Mouse (Mus musculus) lung, adult 2 months (tissue): ENCODE measurements around the gene Igflr1. TPM values are rescaled to one million over a fixed set of nuclear protein-coding genes. Genes with fewer than 3 reads are reported as not detected.
A peak's percentile ranks its signal among the peaks of the same experiment; 100 is the strongest.

Source experiments
- DNase-seq: peaks from one replicate; pipeline ENCODE4 v3.0.0; 2022
- H3K4me1 ChIP-seq: fragments of 200-500 bp; 2 replicates; pipeline ENCODE4 v1.6.1; 2011; ENCODE audit warnings: low read length; ENCODE audit not compliant: control insufficient read depth, insufficient read depth
- H3K4me3 ChIP-seq: fragments of 200-500 bp; replicated peaks from 2 replicates; pipeline ENCODE3; 2011; ENCODE audit warnings: low read depth, mild to moderate bottlenecking, control low read depth, low read length; ENCODE audit errors: extremely low read depth
- CTCF ChIP-seq: fragments of 200-500 bp; IDR thresholded peaks from 2 replicates; pipeline ENCODE4 v1.5.1; 2011; ENCODE audit warnings: mild to moderate bottlenecking, low read length, control low read depth; ENCODE audit not compliant: insufficient read depth
- POLR2A ChIP-seq: fragments of 200-500 bp; IDR thresholded peaks from 2 replicates; pipeline ENCODE4 v1.6.1; 2011; ENCODE audit warnings: low read depth, mild to moderate bottlenecking, control low read depth, low read length, borderline replicate concordance; ENCODE audit errors: extremely low read depth
- WGBS: fragments of 180-500 bp; shearing (Covaris S2); methylation state at CpG from one replicate; pipeline ENCODE4 v1.1.7; 2018; 5-methylcytosine and 5-hydroxymethylcytosine counted together
- polyA plus RNA-seq: library from polyadenylated mRNA; depleted of rRNA; stranded (reverse); fragments of >200 nt; gene quantifications from 2 replicates; pipeline ENCODE4 v1.2.3, GENCODE M21; 2012; rRNA removed

Gene Igflr1
- polyA plus RNA-seq, 1 experiment, result 12.0 TPM

- Histone ChIP-seq H3K4me3 (no peak overlapping the region), H3K4me1 (peaks cover 6% of the 10 kb centered on the region; the same call in 1 of the 2 replicates)
- 89% methylated on average over 8 of the region's 8 CpGs for WGBS
- TF ChIP-seq POLR2A (no peak), CTCF (no peak)
- no peak for DNase-seq
Observed at GRCm38 (mm10) chr7:30604944-30605343, 39.7 kb downstream of the Igflr1 start.

DNA sequence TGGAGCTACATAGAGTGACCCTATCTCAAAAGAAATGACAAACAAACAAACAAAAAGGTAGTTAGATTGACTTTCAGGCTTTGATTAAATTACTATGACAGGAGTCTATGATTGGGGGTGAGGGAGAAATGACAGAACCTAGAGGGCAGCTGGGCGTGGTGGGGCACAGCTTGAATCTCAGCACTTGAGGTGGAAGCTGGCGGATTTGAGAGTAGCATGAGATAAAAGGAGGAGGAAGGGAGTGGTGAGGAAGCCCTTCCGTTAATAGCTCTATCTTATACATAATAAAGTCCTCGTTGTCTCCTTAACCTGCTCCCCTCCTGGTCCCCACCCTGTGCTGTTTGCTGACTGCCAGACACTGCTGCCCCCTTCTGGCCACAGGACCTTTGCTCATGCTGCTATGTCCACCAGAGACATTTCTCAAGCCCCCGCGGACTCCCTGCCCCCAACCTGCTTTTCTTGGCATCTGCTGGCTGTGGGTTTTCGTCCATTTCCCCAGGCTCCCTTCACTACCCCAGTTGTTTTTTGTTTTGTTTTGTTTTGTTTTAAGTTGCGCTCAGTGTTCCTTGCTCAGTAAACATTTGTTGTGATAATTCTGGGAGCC is 42.6 kb downstream of the Igflr1 start:
- 16% methylated on average over 8 of the region's 8 CpGs for WGBS
- Histone ChIP-seq H3K4me1 (peaks cover 2% of the 10 kb centered on the region; the same call in 1 of the 2 replicates), H3K4me3 (no peak overlapping the region)
- DNase-seq, result peak; percentile 68
- no peak for TF ChIP-seq POLR2A
- peak; percentile 76 for TF ChIP-seq CTCF

DNA sequence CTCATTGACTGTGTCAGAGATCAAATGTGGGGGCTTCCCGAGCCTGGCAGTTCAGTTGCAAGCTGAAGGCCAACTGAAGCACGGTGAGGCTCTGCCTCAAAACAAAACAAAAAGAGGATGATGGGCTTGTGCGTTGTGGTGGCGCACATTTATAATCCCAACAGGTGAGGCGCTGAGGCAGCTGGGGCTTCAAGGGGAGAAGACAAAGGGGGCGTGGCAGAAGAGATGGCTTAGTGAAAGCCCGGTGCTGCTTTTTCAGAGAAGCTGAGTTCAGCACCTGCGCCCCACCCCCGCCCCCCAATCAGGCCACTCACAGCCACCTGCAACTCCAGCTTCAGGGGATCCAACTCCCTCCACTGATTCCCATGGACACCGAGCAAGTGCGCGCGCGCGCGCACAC is 43.2 kb downstream of the Igflr1 start:
- H3K4me1 ChIP-seq, result peaks cover 2% of the 10 kb centered on the region; the same call in 1 of the 2 replicates
- 53% methylated on average over 16 of the region's 16 CpGs for WGBS
- TF ChIP-seq CTCF (no peak), POLR2A (no peak)
- DNase-seq, result no peak
- H3K4me3 ChIP-seq, result no peak overlapping the region

DNA sequence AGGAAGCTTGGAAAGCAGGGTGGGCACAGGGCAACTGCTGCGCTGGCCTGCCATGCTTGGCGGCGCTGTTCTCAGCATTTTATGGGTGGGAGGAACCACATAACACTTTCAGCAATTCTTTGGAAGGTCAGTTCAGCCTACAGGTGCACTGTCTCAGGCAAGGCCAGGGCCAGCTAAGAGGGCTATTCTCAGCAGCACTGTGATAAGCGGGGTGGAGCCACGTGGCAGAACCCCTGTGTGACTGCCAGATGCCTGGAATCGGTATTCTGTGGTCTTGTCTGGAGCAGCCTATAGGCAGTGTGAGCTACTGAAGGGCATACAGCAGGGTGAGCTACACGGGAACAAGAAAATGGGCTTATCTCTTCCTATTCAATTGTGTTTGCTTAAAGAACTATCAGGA is 44.8 kb downstream of the Igflr1 start:
- WGBS, result 47% methylated on average over 7 of the region's 7 CpGs
- Histone ChIP-seq H3K4me1 (peaks cover 2% of the 10 kb centered on the region; the same call in 1 of the 2 replicates), H3K4me3 (no peak overlapping the region)
- DNase-seq, result no peak
- TF ChIP-seq POLR2A (no peak), CTCF (no peak)

- 71% methylated on average over 8 of the region's 8 CpGs for WGBS
- peaks cover under 1% of the 10 kb centered on the region; the same call in 1 of the 2 replicates for H3K4me1 ChIP-seq
- H3K4me3 ChIP-seq, result no peak within 1 kb of the TSS
- no peak for DNase-seq
- TF ChIP-seq CTCF, result no peak
- TF ChIP-seq POLR2A, result no peak
Observed at GRCm38 (mm10) chr7:30612654-30613402, 47.6 kb downstream of the Igflr1 start, which contains the start of gene Upk1a. Gene Upk1a (minus strand): TSS chr7:30612847.

DNA sequence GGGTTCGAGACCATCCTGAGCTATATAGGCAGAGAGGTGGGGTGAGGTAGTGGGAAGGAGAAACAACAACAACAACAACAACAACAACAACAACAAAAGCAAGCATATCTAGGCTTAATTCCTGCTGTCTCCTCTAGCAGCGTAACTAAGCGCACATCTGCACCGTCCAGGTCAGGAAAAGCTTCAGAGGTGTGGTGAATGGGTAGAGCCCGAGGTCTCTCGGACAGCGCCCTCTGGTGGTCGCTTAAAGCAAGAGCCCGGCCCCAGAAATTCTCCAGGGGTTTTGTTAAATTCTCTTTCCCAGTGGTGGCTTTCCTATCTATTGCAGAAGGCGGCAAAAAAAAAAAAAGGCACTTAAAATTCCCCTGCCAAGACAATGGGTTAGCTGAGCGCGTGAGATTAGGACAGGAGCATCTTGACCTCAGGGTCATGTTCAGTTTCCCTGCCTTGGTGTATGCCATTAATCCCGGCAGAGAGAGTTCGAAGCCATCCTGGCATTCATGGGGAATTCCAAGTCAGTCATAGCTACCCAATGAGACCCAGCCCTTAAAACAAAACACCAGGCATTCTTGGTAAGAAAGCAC is 48.4 kb downstream of the Igflr1 start:
- TF ChIP-seq CTCF, result peak; percentile 59
- no peak for TF ChIP-seq POLR2A
- Histone ChIP-seq H3K4me1 (no peaks in the 10 kb centered on the region), H3K4me3 (no peak overlapping the region)
- DNase-seq, result peak; percentile 57
- WGBS, result 19% methylated on average over 14 of the region's 14 CpGs

GRCm38 (mm10) chr7:30614454-30614853 is 49.2 kb downstream of the Igflr1 start:
- Histone ChIP-seq H3K4me3 (no peak overlapping the region), H3K4me1 (no peaks in the 10 kb centered on the region)
- WGBS, result 57% methylated on average over 2 of the region's 2 CpGs
- no peak for TF ChIP-seq POLR2A
- TF ChIP-seq CTCF, result no peak
- no peak for DNase-seq

- DNase-seq, result no peak
- H3K4me1 ChIP-seq, result no peaks in the 10 kb centered on the region
- no peak overlapping the region for H3K4me3 ChIP-seq
- 59% methylated on average over 5 of the region's 5 CpGs for WGBS
- TF ChIP-seq POLR2A, result no peak
- TF ChIP-seq CTCF, result no peak
Observed at GRCm38 (mm10) chr7:30615049-30615760, 50.0 kb downstream of the Igflr1 start.

Other genes starting within 250 kb of the Igflr1 start
- gene E130208F15Rik, start 243.7 kb upstream of the Igflr1 start, polyA plus RNA-seq, result 0.50 and 0.55 TPM in 2 replicates
- gene Sdhaf1, start 241.5 kb upstream of the Igflr1 start, polyA plus RNA-seq, result 14.2 and 21.4 TPM in 2 replicates
- gene Lrfn3, start 202.7 kb upstream of the Igflr1 start, polyA plus RNA-seq, result 8.7 and 10.9 TPM in 2 replicates
- gene Tyrobp, start 151.7 kb upstream of the Igflr1 start, polyA plus RNA-seq, result 328 and 425 TPM in 2 replicates
- 33.9 and 37.1 TPM in 2 replicates for gene Hcst, start 145.6 kb upstream of the Igflr1 start, polyA plus RNA-seq
- gene Nfkbid, start 143.7 kb upstream of the Igflr1 start, polyA plus RNA-seq, result 7.2 and 8.6 TPM in 2 replicates
- gene Aplp1, start 119.9 kb upstream of the Igflr1 start, polyA plus RNA-seq, result 9.5 and 11.8 TPM in 2 replicates
- gene Kirrel2, start 107.7 kb upstream of the Igflr1 start, polyA plus RNA-seq, result not detected in 2 replicates
- not detected in 2 replicates for gene Nphs1, start 107.1 kb upstream of the Igflr1 start, polyA plus RNA-seq
- 0.12 TPM in 1 of 2 replicates, not detected in the other for gene Prodh2, start 71.8 kb upstream of the Igflr1 start, polyA plus RNA-seq
- 21.4 and 24.0 TPM in 2 replicates for gene Arhgap33, start 30.4 kb upstream of the Igflr1 start, polyA plus RNA-seq
- 50.5 and 129 TPM in 2 replicates for gene Hspb6, start 13.2 kb upstream of the Igflr1 start, polyA plus RNA-seq
- 10.2 and 12.4 TPM in 2 replicates for gene Proser3, start 13.1 kb upstream of the Igflr1 start, polyA plus RNA-seq
- gene Lin37, start 5.6 kb upstream of the Igflr1 start, polyA plus RNA-seq, result 27.1 and 29.4 TPM in 2 replicates
- 47.6 and 50.1 TPM in 2 replicates for gene U2af1l4, start 2.1 kb upstream of the Igflr1 start, polyA plus RNA-seq
- 2.2 and 3.9 TPM in 2 replicates for gene Gm49396, start 2.1 kb upstream of the Igflr1 start, polyA plus RNA-seq
- gene Psenen, start 1.8 kb upstream of the Igflr1 start, polyA plus RNA-seq, result 92.5 and 133 TPM in 2 replicates
- gene Kmt2b, start 23.3 kb downstream of the Igflr1 start, polyA plus RNA-seq, result 49.9 and 58.6 TPM in 2 replicates
- gene Zbtb32, start 33.5 kb downstream of the Igflr1 start, polyA plus RNA-seq, result 5.1 and 5.7 TPM in 2 replicates
- 8.5 and 8.6 TPM in 2 replicates for gene Upk1a, start 47.4 kb downstream of the Igflr1 start, polyA plus RNA-seq
- gene Cox6b1, start 60.7 kb downstream of the Igflr1 start, polyA plus RNA-seq, result 183 and 273 TPM in 2 replicates
- not detected in 2 replicates for gene Etv2, start 70.4 kb downstream of the Igflr1 start, polyA plus RNA-seq
- 78.0 and 79.7 TPM in 2 replicates for gene Rbm42, start 84.9 kb downstream of the Igflr1 start, polyA plus RNA-seq
- 9.9 and 13.0 TPM in 2 replicates for gene Haus5, start 99.6 kb downstream of the Igflr1 start, polyA plus RNA-seq
- not detected in 2 replicates for gene Pmis2, start 106.2 kb downstream of the Igflr1 start, polyA plus RNA-seq
- gene 2200002J24Rik, start 133.5 kb downstream of the Igflr1 start, polyA plus RNA-seq, result not detected in 2 replicates
- not detected in 2 replicates for gene Atp4a, start 146.8 kb downstream of the Igflr1 start, polyA plus RNA-seq
- gene Tmem147, start 164.1 kb downstream of the Igflr1 start, polyA plus RNA-seq, result 122 and 154 TPM in 2 replicates
- gene Gapdhs, start 178.3 kb downstream of the Igflr1 start, polyA plus RNA-seq, result 0.27 and 0.40 TPM in 2 replicates
- 3.8 and 60.4 TPM in 2 replicates for gene Sbsn, start 186.0 kb downstream of the Igflr1 start, polyA plus RNA-seq
- 43.8 and 486 TPM in 2 replicates for gene Dmkn, start 198.3 kb downstream of the Igflr1 start, polyA plus RNA-seq
- 307 TPM in 1 of 2 replicates, not detected in the other for gene Krtdap, start 222.5 kb downstream of the Igflr1 start, polyA plus RNA-seq